Mouse (Mus musculus): ENCODE measurements around the gene Parp11.

DNA sequence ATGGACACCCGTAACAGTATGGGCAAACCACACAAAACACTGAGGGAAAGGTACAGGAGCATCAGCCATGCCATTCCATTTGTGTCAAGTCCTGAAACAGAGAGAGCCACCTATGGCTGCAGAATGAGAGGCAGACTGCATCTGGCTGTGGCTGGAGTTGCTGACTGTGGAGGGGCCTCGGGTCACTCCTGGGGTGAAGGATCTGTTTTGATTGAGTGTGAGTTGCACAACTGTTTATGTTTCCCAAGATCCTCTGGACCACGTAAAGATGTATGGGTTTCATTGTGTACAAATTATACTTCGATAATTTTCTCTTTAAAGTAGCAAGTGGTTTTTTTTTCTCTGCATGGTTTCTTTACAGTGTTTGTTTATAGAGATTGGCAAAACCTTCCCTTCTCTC is 93.9 kb downstream of the Parp11 start:
- no peak for TF ChIP-seq CTCF (conservative IDR thresholded peaks at IDR 0.05; ENCODE audit: low read length)
- TF ChIP-seq NANOG (IDR thresholded peaks at IDR 0.05; ENCODE audit: borderline replicate concordance, low read length), result no peak
- no peak for TF ChIP-seq POU5F1 (IDR thresholded peaks at IDR 0.05; ENCODE audit: borderline replicate concordance, low read length)

Measured in E14TG2a.4 (cell line).